ENCODE assay signal across 8 mouse cellular contexts in the genomic region with DNA sequence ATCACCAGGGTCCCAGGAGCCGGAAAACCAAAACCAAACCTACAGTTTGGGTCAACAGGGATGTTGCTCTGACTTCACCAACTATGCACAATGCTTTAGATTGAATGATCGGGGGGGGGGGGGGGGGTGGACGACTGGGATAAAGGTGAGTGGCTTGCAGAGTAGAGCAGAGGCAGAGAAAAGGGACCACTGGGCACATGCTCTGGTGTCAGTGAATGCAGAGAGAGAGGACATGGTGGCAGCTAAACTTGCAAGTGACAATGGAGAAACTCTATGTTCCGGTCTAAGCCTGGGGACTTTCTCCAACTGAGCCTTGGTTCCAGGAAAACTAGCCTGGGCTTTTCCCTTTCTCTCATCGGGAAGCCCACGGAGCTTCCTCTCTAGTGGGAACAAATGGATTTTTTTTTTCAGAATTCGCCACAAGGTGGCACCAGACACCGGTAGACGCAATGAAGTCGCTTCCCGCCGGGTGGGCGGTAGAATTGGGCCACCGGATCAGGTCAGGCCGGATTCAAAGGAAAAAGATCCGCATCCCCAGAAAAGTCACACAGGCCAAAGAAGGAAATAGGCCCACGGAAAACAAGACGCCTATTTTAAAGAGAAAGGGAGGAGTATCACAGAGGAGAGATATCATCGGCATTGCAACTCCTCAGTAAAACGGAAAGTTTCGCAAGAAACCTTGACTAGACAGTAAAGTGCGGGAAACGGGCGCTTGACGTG. TPM values are rescaled to one million over a fixed set of nuclear protein-coding genes. Genes with fewer than 3 reads are reported as not detected.
DNase-seq lines count a peak whose midpoint lies in the region; ATAC-seq and TF ChIP-seq lines count a peak whose summit lies in the region.

No protein-coding gene starts in this region.

- 6% methylated on average over 25 of the region's 25 CpGs for WGBS in heart, embryonic 11.5 days (ENCODE audit: insufficient replicate concordance)
- WGBS in kidney, embryonic 15.5 days, result 8% methylated on average over 24 of the region's 25 CpGs
- 5% methylated on average over 25 of the region's 25 CpGs for WGBS in liver, adult 2 months

- peak overlapping the region; percentile 65 for H3K4me2 ChIP-seq in heart, embryonic 11.5 days
- peak overlapping the region; percentile 78 for H3K4me2 ChIP-seq in kidney, embryonic 15.5 days

- H3K9me3 ChIP-seq in heart, embryonic 11.5 days (replicated peaks; ENCODE audit: control insufficient read depth, low read length), result no peaks in the 10 kb centered on the region
- no peaks in the 10 kb centered on the region for H3K9me3 ChIP-seq in kidney, embryonic 15.5 days (replicated peaks)

- peak overlapping the region; percentile 14 for H3K4me3 ChIP-seq in C2C12 (ENCODE audit: insufficient read depth, poor library complexity, severe bottlenecking)
- peak overlapping the region; percentile 57 for H3K4me3 ChIP-seq in bone marrow macrophage, adult 2 months (ENCODE audit: insufficient read depth, low read length)
- peak overlapping the region; percentile 45 for H3K4me3 ChIP-seq in embryonic fibroblast, embryonic 13.5 days (ENCODE audit: insufficient read depth, low read length)
- H3K4me3 ChIP-seq in heart, embryonic 11.5 days (ENCODE audit: low read depth, low read length), result peak overlapping the region; percentile 41
- H3K4me3 ChIP-seq in kidney, embryonic 15.5 days (replicated peaks), result peak overlapping the region; percentile 47
- peak overlapping the region; percentile 40 for H3K4me3 ChIP-seq in liver, adult 2 months (ENCODE audit: insufficient read depth, low read depth, low read length)

- no peak overlapping the region for H3K27ac ChIP-seq in bone marrow macrophage, adult 2 months (ENCODE audit: insufficient read depth, low read depth, low read length)
- H3K27ac ChIP-seq in embryonic fibroblast, embryonic 13.5 days (ENCODE audit: insufficient read depth, low read length), result no peak overlapping the region
- no peak overlapping the region for H3K27ac ChIP-seq in heart, embryonic 11.5 days (ENCODE audit: low read depth, low read length)
- H3K27ac ChIP-seq in kidney, embryonic 15.5 days, result no peak overlapping the region
- H3K27ac ChIP-seq in liver, adult 2 months (replicated peaks; ENCODE audit: insufficient read depth, low read depth, low read length), result no peak overlapping the region

- no peaks in the 10 kb centered on the region for H3K79me2 ChIP-seq in C2C12 (ENCODE audit: control insufficient read depth, insufficient read depth)
- H3K79me2 ChIP-seq in liver, adult 2 months (ENCODE audit: control insufficient read depth, insufficient read depth, low read length), result no peaks in the 10 kb centered on the region

- no peak for DNase-seq in liver, adult 2 months (ENCODE audit: extremely low read depth, low read depth, low spot score)
- peak; percentile 74 for DNase-seq in splenic B cell, adult 2 months (ENCODE audit: low read depth, low spot score)

- H3K9ac ChIP-seq in heart, embryonic 11.5 days (ENCODE audit: low read depth, low read length), result peak overlapping the region; percentile 47; the same call in 1 of the 2 replicates
- peak overlapping the region; percentile 51 for H3K9ac ChIP-seq in kidney, embryonic 15.5 days
- no peak overlapping the region for H3K9ac ChIP-seq in liver, adult 2 months (ENCODE audit: low read depth, low read length)

- H3ac ChIP-seq in C2C12 (ENCODE audit: control insufficient read depth, insufficient read length, low read depth), result peak overlapping the region; percentile 68

- TF ChIP-seq CTCF in C2C12 (IDR thresholded peaks at IDR 0.05; ENCODE audit: control insufficient read depth, insufficient read depth, insufficient read length), result peak; percentile 6
- peak; percentile 92 for TF ChIP-seq CTCF in bone marrow macrophage, adult 2 months (IDR thresholded peaks at IDR 0.05; ENCODE audit: low read depth, low read length)
- TF ChIP-seq CTCF in embryonic fibroblast, embryonic 13.5 days (IDR thresholded peaks at IDR 0.05; ENCODE audit: borderline replicate concordance, insufficient read depth, low read length), result peak; percentile 31; the same call in 1 of the 2 replicates
- peak; percentile 80 for TF ChIP-seq CTCF in liver, adult 2 months (IDR thresholded peaks at IDR 0.05; ENCODE audit: low read depth, low read length)

- no peaks in the 10 kb centered on the region for H3K36me3 ChIP-seq in C2C12 (ENCODE audit: control insufficient read depth, insufficient read depth)
- no peaks in the 10 kb centered on the region for H3K36me3 ChIP-seq in heart, embryonic 11.5 days (ENCODE audit: control insufficient read depth, insufficient read depth, low read length)
- H3K36me3 ChIP-seq in kidney, embryonic 15.5 days, result no peaks in the 10 kb centered on the region
- no peaks in the 10 kb centered on the region for H3K36me3 ChIP-seq in liver, adult 2 months (ENCODE audit: control insufficient read depth, insufficient read depth, low read length)
- no peaks in the 10 kb centered on the region for H3K36me3 ChIP-seq in splenic B cell, adult 2 months (ENCODE audit: control insufficient read depth, insufficient read depth, low read length, poor library complexity, severe bottlenecking)

- peaks cover 10% of the 10 kb centered on the region for H3K4me1 ChIP-seq in bone marrow macrophage, adult 2 months (ENCODE audit: control insufficient read depth, insufficient read depth, low read length)
- no peaks in the 10 kb centered on the region for H3K4me1 ChIP-seq in embryonic fibroblast, embryonic 13.5 days (ENCODE audit: control insufficient read depth, insufficient read depth, low read length)
- H3K4me1 ChIP-seq in heart, embryonic 11.5 days (ENCODE audit: control insufficient read depth, insufficient read depth, low read length), result no peaks in the 10 kb centered on the region; the same call in 1 of the 2 replicates
- H3K4me1 ChIP-seq in kidney, embryonic 15.5 days, result peaks cover 23% of the 10 kb centered on the region
- no peaks in the 10 kb centered on the region for H3K4me1 ChIP-seq in liver, adult 2 months (ENCODE audit: control insufficient read depth, insufficient read depth, low read length)

- TF ChIP-seq POLR2A in bone marrow macrophage, adult 2 months (IDR thresholded peaks at IDR 0.05; ENCODE audit: borderline replicate concordance, low read depth, low read length), result no peak
- no peak for TF ChIP-seq POLR2A in embryonic fibroblast, embryonic 13.5 days (IDR thresholded peaks at IDR 0.05; ENCODE audit: low read depth, low read length)
- TF ChIP-seq POLR2A in liver, adult 2 months (IDR thresholded peaks at IDR 0.05; ENCODE audit: extremely low read depth, insufficient read depth, low read length), result no peak

- H3K79me3 ChIP-seq in C2C12 (ENCODE audit: low read depth), result no peaks in the 10 kb centered on the region

- H3K27me3 ChIP-seq in C2C12 (ENCODE audit: control insufficient read depth, insufficient read depth, insufficient read length), result no peaks in the 10 kb centered on the region
- H3K27me3 ChIP-seq in heart, embryonic 11.5 days (ENCODE audit: control insufficient read depth, insufficient read depth, low read length), result no peaks in the 10 kb centered on the region; the same call in 1 of the 2 replicates
- no peaks in the 10 kb centered on the region for H3K27me3 ChIP-seq in kidney, embryonic 15.5 days
- H3K27me3 ChIP-seq in liver, adult 2 months (ENCODE audit: control insufficient read depth, insufficient read depth, low read length), result no peaks in the 10 kb centered on the region
- H3K27me3 ChIP-seq in splenic B cell, adult 2 months (ENCODE audit: control insufficient read depth, insufficient read depth, low read length, poor library complexity, severe bottlenecking), result no peaks in the 10 kb centered on the region

- no peak for ATAC-seq in heart, embryonic 11.5 days (replicated peaks; ENCODE audit: insufficient number of reproducible peaks, low FRiP score, low TSS enrichment)
- ATAC-seq in kidney, embryonic 15.5 days (replicated peaks; ENCODE audit: low FRiP score), result no peak
- peak; percentile 69; the same call in 1 of the 2 replicates for ATAC-seq in monocyte, adult 5-6 weeks (replicated peaks; ENCODE audit: insufficient number of reproducible peaks, low FRiP score, low TSS enrichment, poor library complexity, severe bottlenecking)

TF ChIP-seq in C2C12, 6 proteins besides CTCF, POLR2A, EP300 and RAD21:
- TF ChIP-seq CEBPB (IDR thresholded peaks at IDR 0.05; ENCODE audit: low read depth), result peak; percentile 60
- no peak for TF ChIP-seq FOSL1 (IDR thresholded peaks at IDR 0.05; ENCODE audit: insufficient read depth, low read length, poor library complexity, severe bottlenecking)
- no peak for TF ChIP-seq MYOG (IDR thresholded peaks at IDR 0.05; ENCODE audit: control insufficient read depth, extremely low read depth, insufficient read length)
- TF ChIP-seq USF1 (IDR thresholded peaks at IDR 0.05; ENCODE audit: low read depth), result no peak
- TF ChIP-seq MAX (IDR thresholded peaks at IDR 0.05), result no peak
- no peak for TF ChIP-seq MYOD1 (IDR thresholded peaks at IDR 0.05; ENCODE audit: control insufficient read depth, insufficient read length, low read depth)

RNA-seq across cellular contexts. Expression of gene Il20rb, which starts 32.5 kb away (rescaled TPM):
- polyA plus RNA-seq in C2C12 (2012; fragmentation: generic; extraction: Trizol), result 0.35 TPM
- polyA plus RNA-seq in bone marrow macrophage, adult 2 months (2012; ENCODE audit: insufficient read depth, insufficient read length, missing spikeins), result 1.1 and 2.1 TPM in 2 replicates
- 1.5 and 1.9 TPM in 2 replicates for polyA plus RNA-seq in embryonic fibroblast, embryonic 13.5 days (2011; ENCODE audit: insufficient read length, low read depth, missing spikeins)
- polyA plus RNA-seq in heart, embryonic 11.5 days (2014; fragmentation: Nextera tagmentation; extraction: Ambion mirVana), result 0.39 and 0.89 TPM in 2 replicates
- polyA plus RNA-seq in kidney, embryonic 15.5 days (2015; fragmentation: Nextera tagmentation; extraction: Ambion mirVana), result 1.2 and 1.5 TPM in 2 replicates
- total RNA-seq in liver, adult 2 months (2014; rRNA removed), result 0.40 and 0.83 TPM in 2 replicates
- 0.50 and 0.88 TPM in 2 replicates for polyA plus RNA-seq in liver, adult 2 months (2012; rRNA removed)
- 3.2 to 6.9 TPM (median 3.6 TPM) in 3 replicates for total RNA-seq in monocyte, adult 5-6 weeks (2017)

Comparison
In these comparisons a context has a peak if more than half of its experiments do, and no peak if none do; other contexts are left out.
1. CTCF ChIP-seq: peak in every context shown above with its lines; median percentile 92 in bone marrow macrophage, adult 2 months; 80 in liver, adult 2 months; 31 in embryonic fibroblast, embryonic 13.5 days; 6 in C2C12.